Mouse (Mus musculus) thymus, postnatal 0 days (tissue): Measurements from ENCODE around the gene Cacng4. TPM values are rescaled to one million over a fixed set of nuclear protein-coding genes. Genes with fewer than 3 reads are reported as not detected.

Source experiments
- DNase-seq: peaks from one replicate; pipeline ENCODE4 v3.0.0-alpha.2; 2015; ENCODE audit warnings: low spot score
- polyA plus RNA-seq: library from polyadenylated mRNA; unstranded; fragments of >200 nt; fragmentation: Nextera tagmentation; extraction: Ambion mirVana; gene quantifications from 2 replicates; pipeline ENCODE4 v1.2.1, GENCODE M21; 2015

Gene Cacng4
- polyA plus RNA-seq: 0.50 and 0.60 TPM in 2 replicates

- no peak for DNase-seq
Measured at GRCm38 (mm10) chr11:107794547-107795269, at the start of gene Cacng4. Gene Cacng4 (minus strand): TSS chr11:107794557.

GRCm38 (mm10) chr11:107833351-107834040 is 39.1 kb upstream of the Cacng4 start:
- no peak for DNase-seq

- DNase-seq: no peak
Measured at GRCm38 (mm10) chr11:107817196-107817595, 22.8 kb upstream of the Cacng4 start.

- no peak for DNase-seq
Measured at GRCm38 (mm10) chr11:107812941-107813648, 18.7 kb upstream of the Cacng4 start.

GRCm38 (mm10) chr11:107812429-107812828 is 18.1 kb upstream of the Cacng4 start:
- no peak for DNase-seq

GRCm38 (mm10) chr11:107808508-107808907 is 14.2 kb upstream of the Cacng4 start:
- DNase-seq: peak; percentile 28

- no peak for DNase-seq
Measured at GRCm38 (mm10) chr11:107806058-107806457, 11.7 kb upstream of the Cacng4 start.

GRCm38 (mm10) chr11:107801946-107802345 is 7.6 kb upstream of the Cacng4 start:
- no peak for DNase-seq

- DNase-seq: no peak
Measured at GRCm38 (mm10) chr11:107799331-107799730, 5.0 kb upstream of the Cacng4 start.

GRCm38 (mm10) chr11:107796346-107796745 is 2.0 kb upstream of the Cacng4 start:
- DNase-seq: peak; percentile 44

GRCm38 (mm10) chr11:107795384-107796035 is 1.2 kb upstream of the Cacng4 start:
- DNase-seq: no peak

- DNase-seq: no peak
Measured at GRCm38 (mm10) chr11:107794103-107794493, 259 bp downstream of the Cacng4 start.

GRCm38 (mm10) chr11:107793200-107794102 is 906 bp downstream of the Cacng4 start:
- peak; percentile 50 for DNase-seq

GRCm38 (mm10) chr11:107792136-107792535 is 2.2 kb downstream of the Cacng4 start:
- DNase-seq: no peak

GRCm38 (mm10) chr11:107785761-107786160 is 8.6 kb downstream of the Cacng4 start:
- DNase-seq: no peak

GRCm38 (mm10) chr11:107785288-107785687 is 9.1 kb downstream of the Cacng4 start:
- no peak for DNase-seq

GRCm38 (mm10) chr11:107783861-107784754 is 10.2 kb downstream of the Cacng4 start:
- no peak for DNase-seq

- DNase-seq: no peak
Measured at GRCm38 (mm10) chr11:107782591-107782990, 11.8 kb downstream of the Cacng4 start.

GRCm38 (mm10) chr11:107778859-107779258 is 15.5 kb downstream of the Cacng4 start:
- no peak for DNase-seq
